In the genomic region with DNA sequence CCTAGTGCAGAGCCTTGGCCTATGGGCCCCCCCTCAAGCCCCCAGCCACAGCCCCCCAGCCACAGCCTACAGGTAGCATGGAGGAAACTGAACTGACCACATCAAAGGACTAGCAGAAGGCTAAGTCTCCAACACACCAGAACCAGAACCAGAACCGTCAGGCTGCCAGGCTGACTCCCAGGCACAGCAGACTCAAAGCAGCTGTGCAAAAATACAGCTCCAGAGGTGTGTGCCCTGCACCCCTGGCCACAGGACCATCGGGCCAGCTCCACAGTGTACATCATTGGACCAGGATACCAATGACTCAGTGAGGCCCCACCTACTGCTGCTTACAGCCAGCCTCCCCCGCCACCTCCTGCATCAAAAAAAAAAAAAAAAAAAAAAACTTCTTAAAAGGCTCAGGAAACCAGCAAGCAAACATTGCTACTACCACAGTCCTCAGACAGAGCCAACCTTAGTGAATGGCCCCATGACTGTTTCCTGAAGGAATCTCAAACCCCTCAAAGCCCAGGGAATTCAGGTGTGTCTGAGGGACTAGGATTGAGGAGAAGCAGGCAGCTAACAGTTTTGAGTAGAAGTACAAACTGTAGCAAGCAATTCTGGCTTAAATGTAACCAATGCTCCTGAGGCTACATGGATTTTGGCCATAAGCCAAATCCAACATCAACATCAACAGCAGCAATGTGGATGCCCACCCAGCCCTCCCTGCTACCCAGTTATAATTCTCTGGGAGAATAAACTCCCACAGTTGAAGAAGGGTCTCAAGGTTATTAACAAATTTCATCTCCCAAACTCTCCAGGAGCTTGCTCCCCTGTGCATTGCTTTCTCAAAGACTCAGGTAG, we compare ENCODE assay signal across 9 mouse cellular contexts. TPM values are rescaled to one million over a fixed set of nuclear protein-coding genes. Genes with fewer than 3 reads are reported as not detected.
DNase-seq lines count a peak whose midpoint lies in the region; TF ChIP-seq lines count a peak whose summit lies in the region.
"Had no signal": no experiment of that assay in that cellular context is flagged by ENCODE, and none has a peak within 500 bp of the region (broad histone marks: within the 10 kb centered on the region; RNA-seq: fewer than 3 reads in every experiment).

No protein-coding gene starts in this region.

- TF ChIP-seq POLR2A in spleen, adult 2 months (IDR thresholded peaks at IDR 0.05; ENCODE audit: low read depth, low read length), result no peak

- no peak for DNase-seq in gastrocnemius, adult 2 months
- DNase-seq in gastrocnemius, postnatal 36 days, result no peak
- no peak for DNase-seq in spleen, adult 2 months (ENCODE audit: low read depth in 1 of 2, low spot score in 2 of 2)
- no peak for DNase-seq in spleen, postnatal 4 days (ENCODE audit: low spot score in 2 of 2)
- peak; percentile 48 for DNase-seq in lung, postnatal 10 days
- no peak for DNase-seq in cerebellum, adult 8-10 months
- DNase-seq in left cerebral cortex, postnatal 4 days, result no peak
- DNase-seq in Muller cell, postnatal 12 days (ENCODE audit: inconsistent ontology term), result no peak
- DNase-seq: kidney, postnatal 36 days had no signal

- intact Hi-C loops in gastrocnemius, adult 2 months (cut with DNase I), result no loop called here
- intact Hi-C loops in gastrocnemius, postnatal 36 days (cut with DNase I), result no loop called here
- intact Hi-C loops in left cerebral cortex, postnatal 4 days (cut with DNase I), result no loop called here

- H3K36me3 ChIP-seq in spleen, adult 2 months (ENCODE audit: control insufficient read depth, insufficient read depth, low read length), result no peaks in the 10 kb centered on the region

- H3K27ac ChIP-seq in gastrocnemius, adult 2 months, result peak overlapping the region; percentile 83
- peak overlapping the region; percentile 85 for H3K27ac ChIP-seq in spleen, adult 2 months (ENCODE audit: insufficient read depth, low read length)

- H3K4me1 ChIP-seq in spleen, adult 2 months (ENCODE audit: control insufficient read depth, insufficient read depth, insufficient read length), result peaks cover 23% of the 10 kb centered on the region; the same call in 1 of the 2 replicates

- no peaks in the 10 kb centered on the region for H3K27me3 ChIP-seq in spleen, adult 2 months (ENCODE audit: control insufficient read depth, insufficient read depth, low read length)

- WGBS in spleen, adult 2 months, result 41% methylated on average over 3 of the region's 3 CpGs

- no peak overlapping the region for H3K4me3 ChIP-seq in gastrocnemius, adult 2 months
- peak overlapping the region; percentile 31; the same call in 1 of the 2 replicates for H3K4me3 ChIP-seq in spleen, adult 2 months (ENCODE audit: extremely low read depth, insufficient read depth, insufficient read length)

- TF ChIP-seq CTCF in gastrocnemius, adult 2 months (IDR thresholded peaks at IDR 0.05), result no peak
- TF ChIP-seq CTCF in spleen, adult 2 months (IDR thresholded peaks at IDR 0.05; ENCODE audit: extremely low read depth, insufficient read depth, insufficient read length, insufficient replicate concordance), result no peak

RNA-seq across cellular contexts. Expression of a gene that starts 42.4 kb away (rescaled TPM):
- 10 to 100 TPM; 16.4 to 18.0 TPM for total RNA-seq in gastrocnemius, adult 2 months (2021)
- total RNA-seq in gastrocnemius, postnatal 36 days (2021), result 10 to 100 TPM; 21.1 to 23.7 TPM
- polyA plus RNA-seq in spleen, adult 2 months (2012; rRNA removed), result 21.1 and 22.9 TPM in 2 replicates
- 100 to 1,000 TPM; 112 to 117 TPM for total RNA-seq in left cerebral cortex, postnatal 4 days (2021)

Comparison
In these comparisons a context has a peak if more than half of its experiments do, and no peak if none do; other contexts are left out.
1. RNA of a gene that starts 42.4 kb away (total RNA-seq): 112 to 117 TPM in left cerebral cortex, postnatal 4 days; 21.1 to 23.7 TPM in gastrocnemius, postnatal 36 days and 16.4 to 18.0 TPM in gastrocnemius, adult 2 months; every median in the first group is over 4 times any median in the second.